Mouse (Mus musculus) intestine, embryonic 14.5 days (tissue): Measurements from ENCODE around the gene Amn. TPM values are rescaled to one million over a fixed set of nuclear protein-coding genes. Genes with fewer than 3 reads are reported as not detected.

ENCODE experiments used
- ATAC-seq: fragments of 200-750 bp; cut with Nextera tagmentation; replicated peaks from 2 replicates; pipeline ENCODE4 v1.8.0; 2017; ENCODE audit warnings: low read depth, moderate number of reproducible peaks, moderate TSS enrichment, moderate library complexity; ENCODE audit not compliant: low FRiP score, low TSS enrichment
- DNase-seq: peaks from one replicate; pipeline ENCODE4 v3.0.0-alpha.2; 2018; ENCODE audit warnings: low spot score
- H3K27ac ChIP-seq: fragments of 300-500 bp; sonication (generic); 2 replicates; pipeline ENCODE4 v1.5.1; 2014; ENCODE audit warnings: low read depth, mild to moderate bottlenecking, control low read depth
- H3K27me3 ChIP-seq: fragments of 300-500 bp; sonication (generic); replicated peaks from 2 replicates; pipeline ENCODE4 v1.6.1; 2014; ENCODE audit warnings: low read length, control low read depth; ENCODE audit not compliant: control insufficient read depth, insufficient read depth
- H3K36me3 ChIP-seq: fragments of 300-500 bp; sonication (generic); 2 replicates; pipeline ENCODE4 v1.6.1; 2014; ENCODE audit warnings: low read length, control low read depth; ENCODE audit not compliant: control insufficient read depth, insufficient read depth
- H3K4me1 ChIP-seq: fragments of 300-500 bp; sonication (generic); replicated peaks from 2 replicates; pipeline ENCODE4 v1.6.1; 2014; ENCODE audit warnings: low read length, control low read depth, mixed read lengths; ENCODE audit not compliant: control insufficient read depth, insufficient read depth
- H3K4me2 ChIP-seq: fragments of 300-500 bp; sonication (generic); 2 replicates; pipeline ENCODE4 v1.6.1; 2014; ENCODE audit warnings: low read length
- H3K4me3 ChIP-seq: fragments of 300-500 bp; sonication (generic); 2 replicates; pipeline ENCODE4 v1.5.1; 2014; ENCODE audit warnings: low read depth, low read length, control low read depth, mixed read lengths
- H3K9ac ChIP-seq: fragments of 300-500 bp; sonication (generic); 2 replicates; pipeline ENCODE4 v1.6.1; 2014; ENCODE audit warnings: mild to moderate bottlenecking, low read length
- H3K9me3 ChIP-seq: fragments of 300-500 bp; sonication (generic); 2 replicates; pipeline ENCODE4 v1.6.1; 2016; ENCODE audit warnings: low read length, control low read depth; ENCODE audit not compliant: control insufficient read depth
- WGBS: fragments of 180-500 bp; shearing (Covaris S2); extraction: QIAGEN DNeasy Blood & Tissue Kit; methylation state at CpG from one replicate; pipeline ENCODE4 v1.1.7; 2014; 5-methylcytosine and 5-hydroxymethylcytosine counted together
- polyA plus RNA-seq: library from polyadenylated mRNA; unstranded; fragments of >200 nt; fragmentation: Nextera tagmentation; extraction: Ambion mirVana; gene quantifications from 2 replicates; pipeline ENCODE4 v1.2.1, GENCODE M21; 2014

Gene Amn
- polyA plus RNA-seq, 1 experiment from 2014 or later = 23.7 TPM

DNA sequence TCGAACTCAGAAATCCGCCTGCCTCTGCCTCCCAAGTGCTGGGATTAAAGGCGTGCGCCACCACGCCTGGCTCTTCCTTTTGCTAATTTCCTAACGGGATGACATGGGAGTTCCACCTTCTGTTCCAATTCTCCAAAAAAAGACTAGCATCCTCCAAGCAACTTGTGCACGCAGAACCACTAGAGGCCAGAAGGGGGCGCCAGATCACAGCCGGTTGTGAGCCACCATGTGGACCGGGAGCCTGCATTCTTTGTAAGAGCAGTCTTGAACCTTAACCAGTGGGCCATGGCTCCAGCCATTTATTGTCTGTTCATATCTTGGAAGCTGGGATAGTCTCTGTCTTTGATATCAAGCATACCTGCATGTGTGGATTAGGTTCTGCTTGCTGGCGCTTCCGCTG lies 1.5 kb downstream of the Amn start:
- WGBS = 19% methylated on average over 12 of the region's 12 CpGs
- H3K36me3 ChIP-seq = no peaks in the 10 kb centered on the region
- H3K4me3 ChIP-seq = no peak overlapping the region
- H3K4me1 ChIP-seq = peaks cover 21% of the 10 kb centered on the region
- no peak overlapping the region for H3K27ac ChIP-seq
- DNase-seq (peak; percentile 93), ATAC-seq (no peak)
- no peak overlapping the region for H3K9ac ChIP-seq
- H3K4me2 ChIP-seq = no peak overlapping the region
- H3K27me3 ChIP-seq = peaks cover 80% of the 10 kb centered on the region
- H3K9me3 ChIP-seq = no peaks in the 10 kb centered on the region

DNA sequence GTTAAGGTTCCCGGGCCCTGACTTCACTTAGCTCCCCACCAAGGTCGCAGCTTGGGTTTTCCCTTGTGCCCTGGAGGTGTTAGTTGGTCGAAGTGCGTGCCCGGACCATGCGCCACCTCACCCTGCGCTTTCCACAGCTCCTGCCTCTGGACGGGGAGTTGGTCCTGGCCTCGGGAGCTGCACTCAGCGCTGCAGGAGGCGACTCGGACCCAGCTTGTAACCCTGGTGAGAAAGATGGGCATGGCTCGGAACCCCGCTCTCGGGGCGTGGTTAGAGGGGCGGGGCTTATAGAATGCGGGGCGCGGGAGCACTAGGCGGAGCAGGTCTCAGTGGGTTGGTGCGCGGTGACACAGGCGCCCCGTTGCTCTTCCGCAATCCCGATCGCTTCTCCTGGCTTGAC lies 3.1 kb downstream of the Amn start:
- DNase-seq (peak; percentile 66), ATAC-seq (no peak)
- Histone ChIP-seq H3K4me3 (peak overlapping the region; percentile 41), H3K4me2 (peak overlapping the region; percentile 75), H3K9me3 (0 out of 2 replicates have a peak, but pooled peaks cover 3% of the 10 kb centered on the region), H3K27ac (no peak overlapping the region), H3K9ac (no peak overlapping the region; the same call in 1 of the 2 replicates), H3K36me3 (no peaks in the 10 kb centered on the region), H3K4me1 (peaks cover 21% of the 10 kb centered on the region), H3K27me3 (peaks cover 82% of the 10 kb centered on the region)
- WGBS = 3% methylated on average over 27 of the region's 28 CpGs

DNA sequence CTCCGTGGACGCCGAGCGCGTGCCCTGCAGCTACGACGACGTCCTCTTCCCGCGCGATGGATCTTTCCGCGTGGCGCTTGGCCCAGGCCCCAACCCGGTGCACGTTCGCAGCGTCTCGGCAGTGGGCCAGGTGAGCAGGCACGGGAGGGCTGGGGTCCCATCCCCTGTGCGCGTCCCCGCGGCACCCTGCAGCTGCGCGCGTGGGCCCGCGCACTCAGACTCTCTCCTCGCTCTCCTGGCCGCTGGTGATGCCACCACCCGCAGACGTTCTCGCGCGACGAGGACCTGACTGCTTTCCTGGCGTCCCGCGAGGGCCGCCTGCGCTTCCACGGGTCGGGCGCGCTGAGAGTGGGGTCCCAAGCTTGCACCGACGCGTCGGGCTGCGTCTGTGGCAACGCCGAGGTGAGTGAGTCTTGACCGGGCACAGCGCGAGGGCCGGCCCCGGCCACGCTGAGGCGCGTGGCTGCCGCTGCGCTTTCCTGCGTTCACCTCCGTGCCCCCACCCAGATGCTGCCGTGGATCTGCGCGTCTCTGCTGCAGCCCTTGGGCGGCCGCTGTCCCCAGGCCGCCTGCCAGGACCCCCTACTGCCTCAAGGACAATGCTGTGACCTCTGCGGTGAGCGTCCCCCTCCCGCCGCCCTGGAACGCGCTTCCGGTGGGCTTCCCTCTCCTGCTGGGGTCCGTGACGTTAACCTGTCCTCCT lies 3.7 kb downstream of the Amn start:
- DNase-seq = peak; percentile 71
- no peak overlapping the region for H3K27ac ChIP-seq
- peak overlapping the region; percentile 41 for H3K4me3 ChIP-seq
- 0 out of 2 replicates have a peak, but pooled peaks cover 6% of the 10 kb centered on the region for H3K9me3 ChIP-seq
- no peak; the same call in 1 of the 2 replicates for ATAC-seq
- no peaks in the 10 kb centered on the region for H3K36me3 ChIP-seq
- 2% methylated on average over 80 of the region's 80 CpGs for WGBS
- peak overlapping the region; percentile 75 for H3K4me2 ChIP-seq
- H3K27me3 ChIP-seq = peaks cover 79% of the 10 kb centered on the region
- peaks cover 21% of the 10 kb centered on the region for H3K4me1 ChIP-seq
- no peak overlapping the region; the same call in 1 of the 2 replicates for H3K9ac ChIP-seq

DNA sequence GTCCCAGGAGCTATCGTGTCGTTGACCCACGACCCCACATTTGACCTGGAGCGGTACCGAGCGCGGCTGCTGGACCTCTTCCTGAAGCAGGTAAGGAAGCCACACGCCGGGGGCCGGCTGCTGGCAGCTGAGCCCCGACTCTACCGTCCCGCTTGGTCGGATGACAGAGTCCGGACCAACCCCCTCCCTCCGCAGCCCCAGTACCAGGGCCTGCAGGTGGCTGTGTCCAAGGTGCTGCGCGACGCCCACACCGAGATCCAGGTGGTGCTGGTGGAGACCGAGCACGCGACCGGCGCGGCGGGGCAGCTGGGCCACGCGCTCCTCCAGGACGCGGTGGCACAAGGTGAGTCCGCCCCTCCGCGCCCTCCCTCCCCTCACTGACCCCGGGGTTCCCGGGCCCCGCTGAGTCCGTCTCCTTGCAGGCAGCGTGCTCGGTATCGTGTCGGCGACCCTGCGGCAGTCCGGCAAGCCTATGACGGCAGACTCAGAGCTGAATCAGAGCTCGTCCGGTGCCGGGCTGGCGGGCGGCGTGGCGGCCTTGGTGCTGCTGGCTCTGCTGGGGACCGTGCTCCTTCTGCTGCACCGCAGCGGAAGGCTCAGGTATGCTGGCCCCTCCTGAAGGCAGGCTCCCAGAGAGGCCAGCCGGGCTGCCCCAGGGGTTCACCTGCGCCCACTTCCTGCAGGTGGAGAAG lies 4.4 kb downstream of the Amn start:
- peaks cover 72% of the 10 kb centered on the region for H3K27me3 ChIP-seq
- WGBS = 2% methylated on average over 58 of the region's 58 CpGs
- peak overlapping the region; percentile 41 for H3K4me3 ChIP-seq
- ATAC-seq = peak; percentile 30; the same call in 1 of the 2 replicates
- no peak overlapping the region for H3K27ac ChIP-seq
- peak overlapping the region; percentile 75 for H3K4me2 ChIP-seq
- H3K36me3 ChIP-seq = no peaks in the 10 kb centered on the region
- H3K9ac ChIP-seq = no peak overlapping the region; the same call in 1 of the 2 replicates
- DNase-seq = peak; percentile 76
- peaks cover 21% of the 10 kb centered on the region for H3K4me1 ChIP-seq
- H3K9me3 ChIP-seq = 0 out of 2 replicates have a peak, but pooled peaks cover 6% of the 10 kb centered on the region

DNA sequence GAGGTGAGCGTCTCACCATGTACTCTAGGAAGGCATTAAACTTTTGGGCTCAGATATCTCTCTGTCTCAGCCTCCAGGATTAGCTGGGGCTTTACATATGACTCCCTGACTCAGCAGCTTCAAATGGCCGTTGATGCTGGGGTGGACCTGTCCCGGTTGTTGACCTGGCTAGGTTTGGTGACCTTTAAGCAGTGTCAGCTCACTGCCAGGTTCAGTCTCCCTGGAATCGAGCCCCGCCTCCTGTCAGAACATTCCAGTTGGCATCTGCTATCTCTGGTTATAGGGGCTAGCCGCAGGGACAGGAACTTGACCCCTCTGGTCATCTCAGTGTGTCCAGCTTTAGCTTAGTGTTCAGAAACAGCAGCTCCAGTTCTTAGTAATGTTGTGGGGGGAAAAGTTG lies 5.5 kb downstream of the Amn start:
- 49% methylated on average over 6 of the region's 6 CpGs for WGBS
- 0 out of 2 replicates have a peak, but pooled peaks cover 6% of the 10 kb centered on the region for H3K9me3 ChIP-seq
- no peak overlapping the region for H3K4me2 ChIP-seq
- no peak overlapping the region for H3K27ac ChIP-seq
- ATAC-seq (no peak), DNase-seq (no peak)
- H3K27me3 ChIP-seq = peaks cover 61% of the 10 kb centered on the region
- peaks cover 17% of the 10 kb centered on the region for H3K4me1 ChIP-seq
- H3K9ac ChIP-seq = no peak overlapping the region
- H3K36me3 ChIP-seq = no peaks in the 10 kb centered on the region
- no peak overlapping the region for H3K4me3 ChIP-seq

DNA sequence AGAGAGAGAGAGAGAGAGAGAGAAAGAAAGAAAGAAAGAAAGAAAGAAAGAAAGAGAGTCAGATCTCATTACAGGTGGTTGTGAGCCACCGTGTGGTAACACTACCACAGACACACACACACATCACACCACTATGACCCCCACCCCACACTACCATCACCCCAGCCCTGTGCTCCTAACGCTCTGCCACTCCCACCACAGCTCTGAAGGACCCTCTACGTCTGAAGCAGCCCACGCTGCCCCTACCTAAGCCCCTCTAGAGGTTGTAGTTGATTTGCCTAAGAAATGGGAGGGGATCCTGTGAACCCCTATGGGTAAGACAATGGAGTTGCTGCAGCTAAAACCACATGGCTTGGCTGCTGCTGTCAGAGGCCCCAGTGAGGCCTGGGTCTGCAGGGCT lies 12.7 kb downstream of the Amn start:
- H3K27me3 ChIP-seq = no peaks in the 10 kb centered on the region
- 73% methylated on average over 4 of the region's 4 CpGs for WGBS

DNA sequence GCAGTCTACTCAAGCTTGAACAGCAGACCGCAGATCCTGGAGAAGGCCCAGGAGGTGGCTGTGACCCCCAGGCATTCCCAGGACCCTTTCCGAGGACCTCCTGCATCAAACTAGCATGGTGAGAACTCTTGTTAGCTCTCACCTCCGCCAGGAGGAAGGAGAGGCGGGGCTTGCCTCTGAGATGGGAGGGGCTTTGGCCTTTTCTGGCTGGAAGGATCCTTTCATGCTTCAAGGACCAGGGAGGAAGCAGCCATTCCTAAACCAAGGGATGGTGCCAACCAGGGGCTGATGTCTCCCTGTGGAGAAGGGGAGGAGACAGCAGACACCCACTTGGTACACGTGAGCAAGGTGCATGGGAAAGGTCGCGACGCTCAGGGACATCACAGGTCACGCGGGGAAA lies 13.6 kb downstream of the Amn start:
- peaks cover 3% of the 10 kb centered on the region; the same call in 1 of the 2 replicates for H3K4me1 ChIP-seq
- ATAC-seq = no peak
- no peak overlapping the region for H3K9ac ChIP-seq
- no peak for DNase-seq
- peak overlapping the region; percentile 36 for H3K4me2 ChIP-seq
- 0 out of 2 replicates have a peak overlapping the region, but pooled peaks have one; percentile 4 for H3K4me3 ChIP-seq
- H3K9me3 ChIP-seq = no peaks in the 10 kb centered on the region
- no peak overlapping the region for H3K27ac ChIP-seq
- WGBS = 16% methylated on average over 10 of the region's 10 CpGs
- H3K36me3 ChIP-seq = no peaks in the 10 kb centered on the region
- H3K27me3 ChIP-seq = no peaks in the 10 kb centered on the region

More for the DNA sequence above, 12.7 kb downstream of the Amn start:
- H3K9ac ChIP-seq = no peak overlapping the region
- no peak for ATAC-seq
- H3K27ac ChIP-seq = no peak overlapping the region
- DNase-seq = no peak
- peaks cover 3% of the 10 kb centered on the region; the same call in 1 of the 2 replicates for H3K4me1 ChIP-seq
- H3K4me2 ChIP-seq = no peak overlapping the region
- H3K9me3 ChIP-seq = 0 out of 2 replicates have a peak, but pooled peaks cover 3% of the 10 kb centered on the region
- no peaks in the 10 kb centered on the region for H3K36me3 ChIP-seq
- no peak overlapping the region for H3K4me3 ChIP-seq

DNA sequence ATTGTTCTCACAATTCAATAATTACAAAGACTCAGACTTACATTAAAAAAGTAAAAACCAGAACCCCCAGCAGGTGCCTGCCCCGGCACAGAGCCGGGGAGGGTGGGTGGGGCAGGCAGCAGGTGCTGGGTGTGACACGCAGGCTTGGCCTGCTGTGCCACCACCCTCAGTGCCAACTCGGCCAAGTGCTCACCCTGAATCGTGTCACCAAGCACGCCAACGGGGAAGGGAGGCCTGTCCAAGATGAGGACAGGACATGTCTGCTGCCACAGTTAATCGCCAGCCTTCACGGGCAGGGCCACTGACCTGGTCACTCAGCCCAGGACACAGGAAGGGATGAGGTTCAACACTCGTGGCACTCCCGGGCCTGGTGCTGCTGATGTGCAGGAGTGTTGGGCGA lies 22.1 kb downstream of the Amn start:
- no peaks in the 10 kb centered on the region for H3K27me3 ChIP-seq
- no peak overlapping the region for H3K4me3 ChIP-seq
- WGBS = 92% methylated on average over 12 of the region's 12 CpGs
- DNase-seq = no peak
- no peak overlapping the region for H3K27ac ChIP-seq
- H3K9ac ChIP-seq = no peak overlapping the region
- peaks cover 77% of the 10 kb centered on the region for H3K36me3 ChIP-seq
- ATAC-seq = no peak
- H3K9me3 ChIP-seq = no peaks in the 10 kb centered on the region
- H3K4me1 ChIP-seq = no peaks in the 10 kb centered on the region
- H3K4me2 ChIP-seq = no peak overlapping the region
